Mouse (Mus musculus) urinary bladder, adult 2 months (tissue): ENCODE data around the gene Slco3a1. TPM values are rescaled to one million over a fixed set of nuclear protein-coding genes. Genes with fewer than 3 reads are reported as not detected.

Experiments used
- DNase-seq: peaks from one replicate; pipeline ENCODE4 v3.0.0; 2022; ENCODE audit warnings: low spot score
- polyA plus RNA-seq: library from polyadenylated mRNA; depleted of rRNA; stranded (reverse); fragments of >200 nt; gene quantifications from 2 replicates; pipeline ENCODE4 v1.2.3, GENCODE M21; 2012

Gene Slco3a1
- polyA plus RNA-seq, 1 experiment: 29.0 TPM

- DNase-seq: no peak
These were observed 206.2 kb downstream of the Slco3a1 start for GRCm38 (mm10) chr7:74348318-74348890.

GRCm38 (mm10) chr7:74347026-74347425 is 207.6 kb downstream of the Slco3a1 start:
- no peak for DNase-seq

- DNase-seq: no peak
These were observed 208.1 kb downstream of the Slco3a1 start for GRCm38 (mm10) chr7:74346451-74346850.

- no peak for DNase-seq
These were observed 213.3 kb downstream of the Slco3a1 start for GRCm38 (mm10) chr7:74341149-74341805.

- no peak for DNase-seq
These were observed 214.1 kb downstream of the Slco3a1 start for GRCm38 (mm10) chr7:74340419-74340954.

- no peak for DNase-seq
These were observed 216.7 kb downstream of the Slco3a1 start for GRCm38 (mm10) chr7:74337677-74338420.

GRCm38 (mm10) chr7:74332323-74332722 is 222.3 kb downstream of the Slco3a1 start:
- DNase-seq: no peak

GRCm38 (mm10) chr7:74330858-74331726 is 223.5 kb downstream of the Slco3a1 start:
- DNase-seq: no peak

- no peak for DNase-seq
These were observed 224.3 kb downstream of the Slco3a1 start for GRCm38 (mm10) chr7:74330117-74330857.

- no peak for DNase-seq
These were observed 225.6 kb downstream of the Slco3a1 start for GRCm38 (mm10) chr7:74329004-74329403.

GRCm38 (mm10) chr7:74327716-74328115 is 226.9 kb downstream of the Slco3a1 start:
- DNase-seq: no peak

- DNase-seq: no peak
These were observed 229.5 kb downstream of the Slco3a1 start for GRCm38 (mm10) chr7:74325052-74325451.

GRCm38 (mm10) chr7:74323683-74324082 is 230.9 kb downstream of the Slco3a1 start:
- no peak for DNase-seq

GRCm38 (mm10) chr7:74323194-74323593 is 231.4 kb downstream of the Slco3a1 start:
- DNase-seq: no peak

GRCm38 (mm10) chr7:74320635-74321034 is 233.9 kb downstream of the Slco3a1 start:
- no peak for DNase-seq

- no peak for DNase-seq
These were observed 238.6 kb downstream of the Slco3a1 start for GRCm38 (mm10) chr7:74315836-74316435.

GRCm38 (mm10) chr7:74314276-74314675 is 240.3 kb downstream of the Slco3a1 start:
- no peak for DNase-seq

- no peak for DNase-seq
These were observed 241.1 kb downstream of the Slco3a1 start for GRCm38 (mm10) chr7:74313279-74314105.

GRCm38 (mm10) chr7:74311536-74311935 is 243.0 kb downstream of the Slco3a1 start:
- DNase-seq: no peak
